Mouse (Mus musculus): ENCODE results near the gene B3glct. TPM values are rescaled to one million over a fixed set of nuclear protein-coding genes. Genes with fewer than 3 reads are reported as not detected.
A peak's percentile ranks its signal among the peaks of the same experiment; 100 is the strongest.

Gene B3glct
- 10.6 and 12.5 TPM in 2 replicates for polyA plus RNA-seq (2015; fragmentation: Nextera tagmentation; extraction: Ambion mirVana)

GRCm38 (mm10) chr5:149678100-149678989 lies at the start of gene B3glct:
B3glct (plus strand) TSS chr5:149678230.
- WGBS: under 1% methylated on average over 94 of the region's 106 CpGs
- Histone ChIP-seq H3K9me3 (no peaks in the 10 kb centered on the region), H3K27me3 (replicated peaks) (no peaks in the 10 kb centered on the region), H3K4me1 (peaks cover 10% of the 10 kb centered on the region), H3K36me3 (no peaks in the 10 kb centered on the region), H3K27ac (peak within 1 kb of the TSS; percentile 81), H3K4me3 (replicated peaks) (peak within 1 kb of the TSS; percentile 78), H3K4me2 (peak within 1 kb of the TSS; percentile 99), H3K9ac (peak within 1 kb of the TSS; percentile 78)
- ATAC-seq (ENCODE audit: insufficient read depth, low FRiP score, low read depth): peak; percentile 96

GRCm38 (mm10) chr5:149634409-149635035 lies 43.5 kb upstream of the B3glct start:
- Histone ChIP-seq H3K36me3 (peaks cover 22% of the 10 kb centered on the region), H3K4me1 (peaks cover 10% of the 10 kb centered on the region; the same call in 1 of the 2 replicates), H3K27me3 (replicated peaks) (no peaks in the 10 kb centered on the region), H3K4me3 (replicated peaks) (peak overlapping the region; percentile 81), H3K9ac (peak overlapping the region; percentile 16; the same call in 1 of the 2 replicates), H3K4me2 (peak overlapping the region; percentile 79), H3K27ac (no peak overlapping the region), H3K9me3 (no peaks in the 10 kb centered on the region)
- WGBS: 61% methylated on average over 11 of the region's 11 CpGs
- no peak for ATAC-seq (ENCODE audit: insufficient read depth, low FRiP score, low read depth)

- Histone ChIP-seq H3K9ac (peak overlapping the region; percentile 69), H3K4me3 (replicated peaks) (peak overlapping the region; percentile 81), H3K9me3 (no peaks in the 10 kb centered on the region), H3K4me1 (peaks cover 10% of the 10 kb centered on the region; the same call in 1 of the 2 replicates), H3K4me2 (peak overlapping the region; percentile 79), H3K36me3 (peaks cover 15% of the 10 kb centered on the region), H3K27me3 (replicated peaks) (no peaks in the 10 kb centered on the region), H3K27ac (peak overlapping the region; percentile 93)
- ATAC-seq (ENCODE audit: insufficient read depth, low FRiP score, low read depth): no peak
- under 1% methylated on average over 24 of the region's 24 CpGs for WGBS
Observed at GRCm38 (mm10) chr5:149635556-149635955, 42.5 kb upstream of the B3glct start.

GRCm38 (mm10) chr5:149636075-149636920 lies 41.7 kb upstream of the B3glct start, which contains the start of gene Hsph1:
Hsph1 (minus strand) TSS chr5:149636376.
- peak within 1 kb of the TSS; percentile 93 for H3K27ac ChIP-seq
- no peaks in the 10 kb centered on the region for H3K9me3 ChIP-seq
- WGBS: under 1% methylated on average over 60 of the region's 60 CpGs
- H3K36me3 ChIP-seq: peaks cover 8% of the 10 kb centered on the region
- peaks cover 10% of the 10 kb centered on the region; the same call in 1 of the 2 replicates for H3K4me1 ChIP-seq
- H3K4me2 ChIP-seq: peak within 1 kb of the TSS; percentile 79
- peak within 1 kb of the TSS; percentile 69 for H3K9ac ChIP-seq
- peak; percentile 98 for ATAC-seq (ENCODE audit: insufficient read depth, low FRiP score, low read depth)
- H3K27me3 ChIP-seq (replicated peaks): no peaks in the 10 kb centered on the region
- H3K4me3 ChIP-seq (replicated peaks): peak within 1 kb of the TSS; percentile 81

GRCm38 (mm10) chr5:149637306-149637705 lies 40.7 kb upstream of the B3glct start:
- Histone ChIP-seq H3K27me3 (replicated peaks) (no peaks in the 10 kb centered on the region), H3K9me3 (no peaks in the 10 kb centered on the region), H3K9ac (no peak overlapping the region), H3K4me3 (replicated peaks) (peak overlapping the region; percentile 81; the same call in 1 of the 2 replicates), H3K4me1 (peaks cover 10% of the 10 kb centered on the region; the same call in 1 of the 2 replicates), H3K36me3 (peaks cover under 1% of the 10 kb centered on the region; the same call in 1 of the 2 replicates), H3K4me2 (peak overlapping the region; percentile 49; the same call in 1 of the 2 replicates), H3K27ac (no peak overlapping the region)
- WGBS: 50% methylated on average over 8 of the region's 8 CpGs
- ATAC-seq (ENCODE audit: insufficient read depth, low FRiP score, low read depth): no peak

GRCm38 (mm10) chr5:149641277-149641892 lies 36.6 kb upstream of the B3glct start:
- WGBS: 80% methylated on average over 8 of the region's 8 CpGs
- no peak overlapping the region for H3K9ac ChIP-seq

GRCm38 (mm10) chr5:149642366-149642765 lies 35.7 kb upstream of the B3glct start:
- H3K36me3 ChIP-seq: no peaks in the 10 kb centered on the region
- H3K9ac ChIP-seq: no peak overlapping the region
- no peaks in the 10 kb centered on the region for H3K9me3 ChIP-seq
- WGBS: 43% methylated on average over 6 of the region's 6 CpGs
- H3K27ac ChIP-seq: no peak overlapping the region
- H3K4me1 ChIP-seq: no peaks in the 10 kb centered on the region
- H3K4me2 ChIP-seq: no peak overlapping the region
- no peak for ATAC-seq (ENCODE audit: insufficient read depth, low FRiP score, low read depth)
- no peaks in the 10 kb centered on the region for H3K27me3 ChIP-seq (replicated peaks)
- H3K4me3 ChIP-seq (replicated peaks): no peak overlapping the region

More at GRCm38 (mm10) chr5:149641277-149641892, 36.6 kb upstream of the B3glct start:
- H3K4me3 ChIP-seq (replicated peaks): no peak overlapping the region
- no peak for ATAC-seq (ENCODE audit: insufficient read depth, low FRiP score, low read depth)
- H3K27ac ChIP-seq: no peak overlapping the region
- H3K4me1 ChIP-seq: no peaks in the 10 kb centered on the region
- H3K9me3 ChIP-seq: no peaks in the 10 kb centered on the region
- H3K27me3 ChIP-seq (replicated peaks): no peaks in the 10 kb centered on the region
- H3K4me2 ChIP-seq: no peak overlapping the region
- H3K36me3 ChIP-seq: no peaks in the 10 kb centered on the region

- H3K4me2 ChIP-seq: no peak overlapping the region
- no peak overlapping the region for H3K9ac ChIP-seq
- no peak for ATAC-seq (ENCODE audit: insufficient read depth, low FRiP score, low read depth)
- H3K4me1 ChIP-seq: no peaks in the 10 kb centered on the region
- H3K27ac ChIP-seq: no peak overlapping the region
- no peak overlapping the region for H3K4me3 ChIP-seq (replicated peaks)
- 77% methylated on average over 11 of the region's 11 CpGs for WGBS
- no peaks in the 10 kb centered on the region for H3K9me3 ChIP-seq
- H3K36me3 ChIP-seq: no peaks in the 10 kb centered on the region
- no peaks in the 10 kb centered on the region for H3K27me3 ChIP-seq (replicated peaks)
Observed at GRCm38 (mm10) chr5:149642783-149643509, 35.1 kb upstream of the B3glct start.

GRCm38 (mm10) chr5:149647367-149648115 lies 30.5 kb upstream of the B3glct start:
- WGBS: 64% methylated on average over 8 of the region's 8 CpGs
- 0 out of 2 replicates have a peak, but pooled peaks cover 2% of the 10 kb centered on the region for H3K4me1 ChIP-seq
- H3K9ac ChIP-seq: no peak overlapping the region
- no peak overlapping the region for H3K27ac ChIP-seq
- H3K27me3 ChIP-seq (replicated peaks): no peaks in the 10 kb centered on the region
- no peak for ATAC-seq (ENCODE audit: insufficient read depth, low FRiP score, low read depth)
- no peak overlapping the region for H3K4me3 ChIP-seq (replicated peaks)
- no peaks in the 10 kb centered on the region for H3K9me3 ChIP-seq
- H3K36me3 ChIP-seq: no peaks in the 10 kb centered on the region
- no peak overlapping the region for H3K4me2 ChIP-seq

GRCm38 (mm10) chr5:149648196-149648595 lies 29.8 kb upstream of the B3glct start:
- 0 out of 2 replicates have a peak, but pooled peaks cover 2% of the 10 kb centered on the region for H3K4me1 ChIP-seq
- no peak overlapping the region for H3K4me2 ChIP-seq
- H3K36me3 ChIP-seq: no peaks in the 10 kb centered on the region
- H3K9ac ChIP-seq: no peak overlapping the region
- H3K27ac ChIP-seq: no peak overlapping the region
- H3K4me3 ChIP-seq (replicated peaks): no peak overlapping the region
- H3K27me3 ChIP-seq (replicated peaks): no peaks in the 10 kb centered on the region
- no peak for ATAC-seq (ENCODE audit: insufficient read depth, low FRiP score, low read depth)
- no peaks in the 10 kb centered on the region for H3K9me3 ChIP-seq
- 55% methylated on average over 4 of the region's 4 CpGs for WGBS

Data from stomach, embryonic 15.5 days (tissue).